ENCODE assay signal across 33 mouse cellular contexts in genomic region chr11:98475630-98476433, GRCm38 (mm10). TPM values are rescaled to one million over a fixed set of nuclear protein-coding genes. Genes with fewer than 3 reads are reported as not detected.
"Had no signal": no experiment of that assay in that cellular context is flagged by ENCODE, and none has a peak within 500 bp of the region (broad histone marks: within the 10 kb centered on the region; RNA-seq: fewer than 3 reads in every experiment).

No protein-coding gene starts in this region.

- H3K27ac ChIP-seq: limb, embryonic 10.5 days; limb, embryonic 12.5 days; limb, embryonic 13.5 days; limb, embryonic 15.5 days; liver, embryonic 12.5 days; liver, embryonic 13.5 days; liver, embryonic 14.5 days; liver, embryonic 15.5 days; lung, embryonic 15.5 days; macrophage; midbrain, embryonic 10.5 days; midbrain, embryonic 12.5 days; midbrain, embryonic 13.5 days; midbrain, embryonic 15.5 days; neural tube, embryonic 12.5 days; neural tube, embryonic 13.5 days had no signal

- ATAC-seq: liver, embryonic 12.5 days; liver, postnatal 0 days; lung, postnatal 0 days; midbrain, embryonic 13.5 days; midbrain, embryonic 15.5 days had no signal

- H3K36me3 ChIP-seq: limb, embryonic 10.5 days; limb, embryonic 12.5 days; limb, embryonic 13.5 days; limb, embryonic 15.5 days; liver, embryonic 12.5 days; liver, embryonic 13.5 days; liver, embryonic 15.5 days; lung, embryonic 15.5 days; midbrain, embryonic 10.5 days; midbrain, embryonic 12.5 days; midbrain, embryonic 13.5 days; midbrain, embryonic 15.5 days; neural tube, embryonic 12.5 days; neural tube, embryonic 13.5 days had no signal

- H3K27me3 ChIP-seq: limb, embryonic 13.5 days; limb, embryonic 15.5 days; lung, embryonic 15.5 days; midbrain, embryonic 12.5 days; midbrain, embryonic 13.5 days; midbrain, embryonic 15.5 days; neural tube, embryonic 12.5 days; neural tube, embryonic 13.5 days had no signal

- H3K9ac ChIP-seq: limb, embryonic 12.5 days; limb, embryonic 13.5 days; limb, embryonic 15.5 days; liver, embryonic 12.5 days; liver, embryonic 13.5 days; liver, embryonic 14.5 days; liver, embryonic 15.5 days; liver, postnatal 0 days; lung, embryonic 14.5 days; lung, embryonic 15.5 days; midbrain, embryonic 12.5 days; midbrain, embryonic 13.5 days; midbrain, embryonic 15.5 days; neural tube, embryonic 12.5 days; neural tube, embryonic 13.5 days had no signal

- H3K4me2 ChIP-seq: limb, embryonic 12.5 days; limb, embryonic 13.5 days; limb, embryonic 15.5 days; liver, embryonic 11.5 days; liver, embryonic 12.5 days; liver, embryonic 13.5 days; liver, embryonic 15.5 days; lung, embryonic 14.5 days; lung, embryonic 15.5 days; midbrain, embryonic 12.5 days; midbrain, embryonic 13.5 days; midbrain, embryonic 15.5 days; neural tube, embryonic 12.5 days; neural tube, embryonic 13.5 days had no signal

- H3K4me1 ChIP-seq: limb, embryonic 15.5 days; liver, embryonic 12.5 days; liver, embryonic 13.5 days; liver, embryonic 15.5 days; lung, embryonic 15.5 days; megakaryocyte, embryonic 14.5 days; neural tube, embryonic 12.5 days; neural tube, embryonic 13.5 days had no signal

- DNase-seq: left cerebral cortex, postnatal 4 days; liver; liver, embryonic 13.5 days; liver, postnatal 0 days; lung, adult 18-20 months; lung, adult 2 months; lung, embryonic 14.5 days; lung, postnatal 10 days; lung, postnatal 14 days; lung, postnatal 36 days; lung, postnatal 4 days; midbrain, embryonic 14.5 days had no signal

- H3K9me3 ChIP-seq: limb, embryonic 10.5 days; limb, embryonic 12.5 days; limb, embryonic 13.5 days; limb, embryonic 15.5 days; liver, embryonic 12.5 days; liver, embryonic 13.5 days; liver, embryonic 15.5 days; lung, embryonic 15.5 days; megakaryocyte, embryonic 14.5 days; midbrain, embryonic 10.5 days; midbrain, embryonic 12.5 days; midbrain, embryonic 13.5 days; midbrain, embryonic 15.5 days; neural tube, embryonic 12.5 days; neural tube, embryonic 13.5 days had no signal

- H3K4me3 ChIP-seq: limb, embryonic 10.5 days; limb, embryonic 12.5 days; limb, embryonic 13.5 days; limb, embryonic 15.5 days; liver, embryonic 12.5 days; liver, embryonic 13.5 days; liver, embryonic 15.5 days; lung, embryonic 15.5 days; megakaryocyte, embryonic 14.5 days; midbrain, embryonic 10.5 days; midbrain, embryonic 12.5 days; midbrain, embryonic 13.5 days; midbrain, embryonic 15.5 days; myocyte; neural tube, embryonic 12.5 days; neural tube, embryonic 13.5 days had no signal

RNA-seq across cellular contexts. Expression of gene Grb7, which starts 29.6 kb away (rescaled TPM):
- total RNA-seq: megakaryocyte progenitor cell, adult 5-6 weeks; megakaryocyte, adult 5-6 weeks had no signal
- polyA plus RNA-seq: myocyte had no signal
